ENCODE assay signal across 8 mouse cellular contexts in the genomic region with DNA sequence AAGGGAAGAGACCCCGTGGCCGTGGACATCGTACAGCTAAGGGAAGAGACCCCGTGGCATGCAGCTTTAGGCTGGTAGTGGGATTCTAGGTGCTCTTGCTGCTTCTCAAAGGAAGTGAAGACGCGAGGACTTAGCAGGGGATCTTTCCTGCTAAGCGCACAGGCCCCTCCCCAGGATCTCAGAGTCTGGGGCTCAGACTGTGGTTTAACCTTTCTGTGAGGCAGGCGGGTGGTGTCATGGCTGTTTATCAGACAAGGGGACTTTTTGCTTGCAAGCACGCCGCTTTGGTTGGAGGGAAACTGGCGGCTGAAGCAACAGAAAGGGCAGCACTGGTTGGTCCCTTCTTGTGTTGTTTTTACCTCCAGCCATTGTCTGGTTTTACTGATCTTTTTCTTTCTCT. TPM values are rescaled to one million over a fixed set of nuclear protein-coding genes. Genes with fewer than 3 reads are reported as not detected.
DNase-seq lines count a peak whose midpoint lies in the region; ATAC-seq and TF ChIP-seq lines count a peak whose summit lies in the region.

No protein-coding gene starts in this region.

- H3K4me1 ChIP-seq in forebrain, embryonic 11.5 days (replicated peaks; ENCODE audit: control insufficient read depth, insufficient read depth, low read length), result peaks cover 3% of the 10 kb centered on the region
- no peaks in the 10 kb centered on the region for H3K4me1 ChIP-seq in forebrain, embryonic 16.5 days (replicated peaks; ENCODE audit: control insufficient read depth, insufficient read depth, low read length)
- H3K4me1 ChIP-seq in hindbrain, embryonic 11.5 days (replicated peaks; ENCODE audit: control insufficient read depth, insufficient read depth, low read length), result no peaks in the 10 kb centered on the region
- peaks cover 4% of the 10 kb centered on the region for H3K4me1 ChIP-seq in midbrain, embryonic 15.5 days
- H3K4me1 ChIP-seq in intestine, postnatal 0 days (replicated peaks; ENCODE audit: control insufficient read depth, insufficient read depth, low read length), result no peaks in the 10 kb centered on the region

- H3K4me2 ChIP-seq in forebrain, embryonic 11.5 days (ENCODE audit: low read depth, low read length, severe bottlenecking), result 0 out of 2 replicates have a peak overlapping the region, but pooled peaks have one; percentile 5
- H3K4me2 ChIP-seq in forebrain, embryonic 16.5 days (ENCODE audit: low read length), result no peak overlapping the region
- no peak overlapping the region; the same call in 1 of the 2 replicates for H3K4me2 ChIP-seq in hindbrain, embryonic 11.5 days (replicated peaks; ENCODE audit: low read depth, low read length)
- H3K4me2 ChIP-seq in midbrain, embryonic 15.5 days, result peak overlapping the region; percentile 4; the same call in 1 of the 2 replicates
- no peak overlapping the region for H3K4me2 ChIP-seq in intestine, postnatal 0 days (replicated peaks; ENCODE audit: low read depth)

- H3K9ac ChIP-seq in forebrain, embryonic 11.5 days (ENCODE audit: low read length), result peak overlapping the region; percentile 0
- no peak overlapping the region for H3K9ac ChIP-seq in forebrain, embryonic 16.5 days (replicated peaks; ENCODE audit: low read depth, low read length)
- peak overlapping the region; percentile 36; the same call in 1 of the 2 replicates for H3K9ac ChIP-seq in hindbrain, embryonic 11.5 days (ENCODE audit: low read depth, low read length)
- no peak overlapping the region; the same call in 1 of the 2 replicates for H3K9ac ChIP-seq in midbrain, embryonic 15.5 days
- no peak overlapping the region for H3K9ac ChIP-seq in intestine, postnatal 0 days (ENCODE audit: low read depth, low read length)

- no peak for DNase-seq in forebrain, embryonic 11.5 days (ENCODE audit: low spot score)
- DNase-seq in CD8-positive naive resting alpha-beta T cell, adult 2 months (ENCODE audit: low read depth in 2 of 2, low spot score in 2 of 2), result peak; percentile 64 to 68
- DNase-seq in hindbrain, embryonic 11.5 days (ENCODE audit: low spot score), result peak; percentile 46
- DNase-seq in left cerebral cortex, postnatal 14 days (ENCODE audit: low spot score in 2 of 2), result no peak
- no peak for DNase-seq in layer of hippocampus, adult 8-10 months (ENCODE audit: low spot score in 2 of 2)

- no peak overlapping the region for H3K4me3 ChIP-seq in forebrain, embryonic 11.5 days (ENCODE audit: low read depth, low read length)
- no peak overlapping the region for H3K4me3 ChIP-seq in forebrain, embryonic 16.5 days (replicated peaks; ENCODE audit: low read length)
- H3K4me3 ChIP-seq in hindbrain, embryonic 11.5 days (ENCODE audit: low read depth, low read length), result no peak overlapping the region
- H3K4me3 ChIP-seq in midbrain, embryonic 15.5 days, result no peak overlapping the region
- H3K4me3 ChIP-seq in intestine, postnatal 0 days (ENCODE audit: low read depth, low read length), result no peak overlapping the region

- no peaks in the 10 kb centered on the region for H3K9me3 ChIP-seq in forebrain, embryonic 11.5 days (ENCODE audit: control insufficient read depth, low read length)
- H3K9me3 ChIP-seq in forebrain, embryonic 16.5 days (ENCODE audit: control insufficient read depth, low read length), result no peaks in the 10 kb centered on the region
- no peaks in the 10 kb centered on the region for H3K9me3 ChIP-seq in hindbrain, embryonic 11.5 days (ENCODE audit: control insufficient read depth, low read length)
- H3K9me3 ChIP-seq in midbrain, embryonic 15.5 days, result no peaks in the 10 kb centered on the region
- H3K9me3 ChIP-seq in intestine, postnatal 0 days (ENCODE audit: control insufficient read depth), result no peaks in the 10 kb centered on the region

- H3K27me3 ChIP-seq in forebrain, embryonic 11.5 days (ENCODE audit: control insufficient read depth, insufficient read depth, low read length), result no peaks in the 10 kb centered on the region
- no peaks in the 10 kb centered on the region for H3K27me3 ChIP-seq in forebrain, embryonic 16.5 days (replicated peaks; ENCODE audit: control insufficient read depth, insufficient read depth, low read length)
- H3K27me3 ChIP-seq in hindbrain, embryonic 11.5 days (ENCODE audit: control insufficient read depth, insufficient read depth, low read length), result no peaks in the 10 kb centered on the region
- no peaks in the 10 kb centered on the region for H3K27me3 ChIP-seq in midbrain, embryonic 15.5 days (replicated peaks)
- H3K27me3 ChIP-seq in intestine, postnatal 0 days (replicated peaks; ENCODE audit: control insufficient read depth, insufficient read depth, low read length), result no peaks in the 10 kb centered on the region

- 11% methylated on average over 11 of the region's 11 CpGs for WGBS in forebrain, embryonic 11.5 days
- WGBS in forebrain, embryonic 16.5 days, result 13% methylated on average over 11 of the region's 11 CpGs
- WGBS in hindbrain, embryonic 11.5 days, result 13% methylated on average over 11 of the region's 11 CpGs
- WGBS in midbrain, embryonic 15.5 days, result 8% methylated on average over 11 of the region's 11 CpGs
- WGBS in intestine, postnatal 0 days, result 38% methylated on average over 11 of the region's 11 CpGs

- H3K36me3 ChIP-seq in forebrain, embryonic 11.5 days (ENCODE audit: control insufficient read depth, insufficient read depth, low read length), result peaks cover 3% of the 10 kb centered on the region
- H3K36me3 ChIP-seq in forebrain, embryonic 16.5 days (ENCODE audit: control insufficient read depth, insufficient read depth), result peaks cover 21% of the 10 kb centered on the region
- H3K36me3 ChIP-seq in hindbrain, embryonic 11.5 days (ENCODE audit: control insufficient read depth, insufficient read depth, low read length), result peaks cover 10% of the 10 kb centered on the region; the same call in 1 of the 2 replicates
- H3K36me3 ChIP-seq in midbrain, embryonic 15.5 days (replicated peaks), result peaks cover 53% of the 10 kb centered on the region
- H3K36me3 ChIP-seq in intestine, postnatal 0 days (ENCODE audit: control insufficient read depth, insufficient read depth), result peaks cover 6% of the 10 kb centered on the region; the same call in 1 of the 2 replicates

- intact Hi-C loops in left cerebral cortex, postnatal 14 days (cut with DNase I), result no loop called here

- ATAC-seq in forebrain, embryonic 11.5 days (replicated peaks; ENCODE audit: low FRiP score), result no peak
- ATAC-seq in forebrain, embryonic 16.5 days, result no peak
- ATAC-seq in hindbrain, embryonic 11.5 days (ENCODE audit: low FRiP score), result 0 out of 2 replicates have a peak, but pooled peaks have one; percentile 27
- ATAC-seq in midbrain, embryonic 15.5 days (replicated peaks), result no peak
- ATAC-seq in intestine, postnatal 0 days, result no peak

- H3K27ac ChIP-seq in forebrain, embryonic 11.5 days (ENCODE audit: low read depth, low read length), result no peak overlapping the region
- no peak overlapping the region for H3K27ac ChIP-seq in forebrain, embryonic 16.5 days (ENCODE audit: low read length)
- no peak overlapping the region for H3K27ac ChIP-seq in hindbrain, embryonic 11.5 days (ENCODE audit: low read depth, low read length)
- peak overlapping the region; percentile 17; the same call in 1 of the 2 replicates for H3K27ac ChIP-seq in midbrain, embryonic 15.5 days
- no peak overlapping the region for H3K27ac ChIP-seq in intestine, postnatal 0 days (ENCODE audit: low read depth, low read length)

- no peak for TF ChIP-seq CTCF in intestine, postnatal 0 days (IDR thresholded peaks at IDR 0.05; ENCODE audit: low read depth)

RNA-seq across cellular contexts. Expression of a gene that starts 8.8 kb away (rescaled TPM):
- 4.1 and 5.8 TPM in 2 replicates for polyA plus RNA-seq in forebrain, embryonic 11.5 days (2014; fragmentation: Nextera tagmentation; extraction: Ambion mirVana)
- 9.0 and 15.6 TPM in 2 replicates for polyA plus RNA-seq in forebrain, embryonic 16.5 days (2015; fragmentation: Nextera tagmentation; extraction: Ambion mirVana)
- 4.3 and 4.9 TPM in 2 replicates for polyA plus RNA-seq in hindbrain, embryonic 11.5 days (2014; fragmentation: Nextera tagmentation; extraction: Ambion mirVana)
- polyA plus RNA-seq in midbrain, embryonic 15.5 days (2015; fragmentation: Nextera tagmentation; extraction: Ambion mirVana), result 23.0 and 23.1 TPM in 2 replicates
- 0.95 and 1.7 TPM in 2 replicates for polyA plus RNA-seq in intestine, postnatal 0 days (2015; fragmentation: Nextera tagmentation; extraction: Ambion mirVana)
- total RNA-seq in left cerebral cortex, postnatal 14 days (2021), result 10 to 100 TPM; 15.4 to 15.9 TPM
- 10 to 100 TPM; 15.5 to 19.8 (median 16.2) TPM for total RNA-seq in layer of hippocampus, adult 8-10 months (2022)

RNA-seq across cellular contexts. Expression of a gene that starts 10.5 kb away (rescaled TPM):
- 576 and 629 TPM in 2 replicates for polyA plus RNA-seq in forebrain, embryonic 11.5 days (2014; fragmentation: Nextera tagmentation; extraction: Ambion mirVana)
- 358 and 398 TPM in 2 replicates for polyA plus RNA-seq in forebrain, embryonic 16.5 days (2015; fragmentation: Nextera tagmentation; extraction: Ambion mirVana)
- polyA plus RNA-seq in hindbrain, embryonic 11.5 days (2014; fragmentation: Nextera tagmentation; extraction: Ambion mirVana), result 596 and 615 TPM in 2 replicates
- 322 and 332 TPM in 2 replicates for polyA plus RNA-seq in midbrain, embryonic 15.5 days (2015; fragmentation: Nextera tagmentation; extraction: Ambion mirVana)
- polyA plus RNA-seq in intestine, postnatal 0 days (2015; fragmentation: Nextera tagmentation; extraction: Ambion mirVana), result 519 and 548 TPM in 2 replicates
- total RNA-seq in left cerebral cortex, postnatal 14 days (2021), result 100 to 1,000 TPM; 299 to 305 TPM
- 100 to 1,000 TPM; 141 to 325 (median 239) TPM for total RNA-seq in layer of hippocampus, adult 8-10 months (2022)

RNA-seq across cellular contexts. Expression of a gene that starts 36.9 kb away (rescaled TPM):
- polyA plus RNA-seq in forebrain, embryonic 11.5 days (2014; fragmentation: Nextera tagmentation; extraction: Ambion mirVana), result 10.8 and 11.7 TPM in 2 replicates
- 11.2 and 12.7 TPM in 2 replicates for polyA plus RNA-seq in forebrain, embryonic 16.5 days (2015; fragmentation: Nextera tagmentation; extraction: Ambion mirVana)
- polyA plus RNA-seq in hindbrain, embryonic 11.5 days (2014; fragmentation: Nextera tagmentation; extraction: Ambion mirVana), result 12.0 and 14.8 TPM in 2 replicates
- 14.3 and 16.7 TPM in 2 replicates for polyA plus RNA-seq in midbrain, embryonic 15.5 days (2015; fragmentation: Nextera tagmentation; extraction: Ambion mirVana)
- 5.1 and 5.4 TPM in 2 replicates for polyA plus RNA-seq in intestine, postnatal 0 days (2015; fragmentation: Nextera tagmentation; extraction: Ambion mirVana)
- 10 to 100 TPM; 11.2 to 11.8 TPM for total RNA-seq in left cerebral cortex, postnatal 14 days (2021)
- total RNA-seq in layer of hippocampus, adult 8-10 months (2022), result 10 to 100 TPM; 12.0 to 16.6 (median 14.3) TPM

RNA-seq across cellular contexts. Expression of a gene that starts 47.6 kb away (rescaled TPM):
- polyA plus RNA-seq in forebrain, embryonic 11.5 days (2014; fragmentation: Nextera tagmentation; extraction: Ambion mirVana), result 1.2 TPM in 2 replicates
- 0.46 and 0.62 TPM in 2 replicates for polyA plus RNA-seq in forebrain, embryonic 16.5 days (2015; fragmentation: Nextera tagmentation; extraction: Ambion mirVana)
- polyA plus RNA-seq in hindbrain, embryonic 11.5 days (2014; fragmentation: Nextera tagmentation; extraction: Ambion mirVana), result 4.6 and 7.0 TPM in 2 replicates
- polyA plus RNA-seq in midbrain, embryonic 15.5 days (2015; fragmentation: Nextera tagmentation; extraction: Ambion mirVana), result 0.42 and 0.56 TPM in 2 replicates
- 22.3 and 23.8 TPM in 2 replicates for polyA plus RNA-seq in intestine, postnatal 0 days (2015; fragmentation: Nextera tagmentation; extraction: Ambion mirVana)
- total RNA-seq in left cerebral cortex, postnatal 14 days (2021), result 1 to 10 TPM; 3.3 to 4.9 TPM
- total RNA-seq in layer of hippocampus, adult 8-10 months (2022), result 1 to 10 TPM; 6.8 to 8.4 (median 8.1) TPM

RNA-seq across cellular contexts. Expression of a gene that starts 59.1 kb away (rescaled TPM):
- polyA plus RNA-seq in forebrain, embryonic 11.5 days (2014; fragmentation: Nextera tagmentation; extraction: Ambion mirVana), result 78.8 and 79.1 TPM in 2 replicates
- polyA plus RNA-seq in forebrain, embryonic 16.5 days (2015; fragmentation: Nextera tagmentation; extraction: Ambion mirVana), result 128 and 131 TPM in 2 replicates
- 76.0 and 83.0 TPM in 2 replicates for polyA plus RNA-seq in hindbrain, embryonic 11.5 days (2014; fragmentation: Nextera tagmentation; extraction: Ambion mirVana)
- 122 and 123 TPM in 2 replicates for polyA plus RNA-seq in midbrain, embryonic 15.5 days (2015; fragmentation: Nextera tagmentation; extraction: Ambion mirVana)
- polyA plus RNA-seq in intestine, postnatal 0 days (2015; fragmentation: Nextera tagmentation; extraction: Ambion mirVana), result 35.9 and 37.8 TPM in 2 replicates
- 100 to 1,000 TPM; 117 to 123 TPM for total RNA-seq in left cerebral cortex, postnatal 14 days (2021)
- 100 to 1,000 TPM; 132 to 151 (median 135) TPM for total RNA-seq in layer of hippocampus, adult 8-10 months (2022)

Comparison
In these comparisons a context has a peak if more than half of its experiments do, and no peak if none do; other contexts are left out.
1. H3K4me2 ChIP-seq: peak in forebrain, embryonic 11.5 days (single experiment) and midbrain, embryonic 15.5 days (single experiment); none in forebrain, embryonic 16.5 days (single experiment), hindbrain, embryonic 11.5 days (single experiment) and intestine, postnatal 0 days (single experiment).
2. H3K9ac ChIP-seq: peak in forebrain, embryonic 11.5 days (single experiment) and hindbrain, embryonic 11.5 days (single experiment); none in forebrain, embryonic 16.5 days (single experiment), midbrain, embryonic 15.5 days (single experiment) and intestine, postnatal 0 days (single experiment).
3. DNase-seq: peak in CD8-positive naive resting alpha-beta T cell, adult 2 months (2 of 2) and hindbrain, embryonic 11.5 days (single experiment); none in forebrain, embryonic 11.5 days (single experiment), left cerebral cortex, postnatal 14 days (0 of 2) and layer of hippocampus, adult 8-10 months (0 of 2).